Mouse (Mus musculus) MEL (cell line): ENCODE measurements at regions not wholly inside any gene's neighbourhood (a gene's known extent, or its start where the extent isn't known, plus 50 kb on each side); places are given as distances from the start of the nearest gene placed in this dataset.

Source experiments
- CTCF ChIP-seq, 3 experiments: IDR thresholded peaks in 2 of 3; conservative IDR thresholded peaks in 1 of 3; 2 replicates each; pipeline ENCODE4 v1.5.1; 2011 to 2012; ENCODE audit warnings: low read length in 3 of 3, low read depth in 2 of 3, mild to moderate bottlenecking in 2 of 3, improper control_type of control experiment in 1 of 3, inconsistent platforms in 1 of 3, mixed read lengths in 1 of 3, moderate library complexity in 1 of 3; ENCODE audit not compliant: control insufficient read depth in 1 of 3, insufficient read depth in 1 of 3, poor library complexity in 1 of 3, severe bottlenecking in 1 of 3
- MAX ChIP-seq: IDR thresholded peaks from 2 replicates; pipeline ENCODE4 v1.6.1; 2011; ENCODE audit warnings: low read length, improper control_type of control experiment
- MAZ ChIP-seq: IDR thresholded peaks from 2 replicates; pipeline ENCODE4 v1.6.1; 2012; ENCODE audit warnings: low read depth, mild to moderate bottlenecking, inconsistent platforms, low read length, improper control_type of control experiment
- POLR2A ChIP-seq, 2 experiments: IDR thresholded peaks; 2 replicates each; pipeline ENCODE4 v1.6.1; 2011 to 2012; ENCODE audit warnings: low read length in 2 of 2, mild to moderate bottlenecking in 2 of 2, control low read depth in 1 of 2, improper control_type of control experiment in 1 of 2, low read depth in 1 of 2, moderate library complexity in 1 of 2; ENCODE audit not compliant: control insufficient read depth in 1 of 2, insufficient read depth in 1 of 2, poor library complexity in 1 of 2
- POLR2AphosphoS5 ChIP-seq: IDR thresholded peaks from 2 replicates; pipeline ENCODE4 v1.6.1; 2012; ENCODE audit warnings: low read depth, borderline replicate concordance, mild to moderate bottlenecking, inconsistent platforms, low read length, moderate library complexity, mixed read lengths
- RCOR1 ChIP-seq: IDR thresholded peaks from 2 replicates; pipeline ENCODE4 v1.6.1; 2012; ENCODE audit warnings: low read depth, mild to moderate bottlenecking, inconsistent platforms, low read length, improper control_type of control experiment
- SIN3A ChIP-seq: IDR thresholded peaks from 2 replicates; pipeline ENCODE4 v1.6.1; 2012; ENCODE audit warnings: low read length, improper control_type of control experiment, inconsistent platforms
- TAL1 ChIP-seq: IDR thresholded peaks from 2 replicates; pipeline ENCODE4 v1.6.1; 2012; ENCODE audit warnings: mild to moderate bottlenecking, inconsistent platforms, low read length, moderate library complexity, mixed read lengths
- USF2 ChIP-seq, 2 experiments: IDR thresholded peaks; 2 replicates each; pipeline ENCODE4 v1.6.1; 2011 to 2012; ENCODE audit warnings: improper control_type of control experiment in 2 of 2, low read length in 2 of 2, borderline replicate concordance in 1 of 2, inconsistent platforms in 1 of 2, low read depth in 1 of 2, mild to moderate bottlenecking in 1 of 2; ENCODE audit not compliant: insufficient read depth in 1 of 2

GRCm38 (mm10) chr8:86353816-86354215 is 226.7 kb downstream of the Abcc12 start:
- TF ChIP-seq CTCF (IDR thresholded peaks at IDR 0.05 in 2 of 3, conservative IDR thresholded peaks at IDR 0.05 in 1 of 3; ENCODE audit: control insufficient read depth in 1 of 3, insufficient read depth in 1 of 3, low read depth in 2 of 3, low read length in 3 of 3, poor library complexity in 1 of 3, severe bottlenecking in 1 of 3) (no peak), POLR2AphosphoS5 (no peak), TAL1 (no peak), POLR2A (IDR thresholded peaks at IDR 0.05; ENCODE audit: control insufficient read depth in 1 of 2, insufficient read depth in 1 of 2, low read depth in 1 of 2, low read length in 2 of 2, poor library complexity in 1 of 2) (no peak), MAX (no peak), USF2 (IDR thresholded peaks at IDR 0.05; ENCODE audit: borderline replicate concordance in 1 of 2, insufficient read depth in 1 of 2, low read depth in 1 of 2, low read length in 2 of 2) (no peak), SIN3A (no peak), MAZ (no peak), RCOR1 (no peak)
